Mouse (Mus musculus) E14TG2a.4 (cell line): ENCODE data around the gene Hdlbp.

Experiments used
- CTCF ChIP-seq: conservative IDR thresholded peaks from 2 replicates; pipeline ENCODE4 v1.5.1; 2014; ENCODE audit warnings: low read length
- NANOG ChIP-seq: IDR thresholded peaks from 2 replicates; pipeline ENCODE4 v1.6.1; 2014; ENCODE audit warnings: borderline replicate concordance, low read length, mixed read lengths
- POU5F1 ChIP-seq: IDR thresholded peaks from 2 replicates; pipeline ENCODE4 v1.6.1; 2014; ENCODE audit warnings: low read length, borderline replicate concordance

- no peak for TF ChIP-seq CTCF
- TF ChIP-seq POU5F1, result no peak
- TF ChIP-seq NANOG, result no peak
Observed at GRCm38 (mm10) chr1:93377307-93377706, 101.3 kb downstream of the Hdlbp start.
